Mouse (Mus musculus) ES-E14 (cell line): ENCODE measurements around the gene S100a7a. TPM values are rescaled to one million over a fixed set of nuclear protein-coding genes. Genes with fewer than 3 reads are reported as not detected.

ENCODE experiments used
- DNase-seq: peaks from one replicate; pipeline ENCODE4 v3.0.0-alpha.2; 2013; ENCODE audit warnings: low read depth, low spot score
- H3K27ac ChIP-seq: 2 replicates; pipeline ENCODE4 v1.5.1; 2012; ENCODE audit warnings: low read depth, mild to moderate bottlenecking, low read length, moderate library complexity, mixed read lengths; ENCODE audit not compliant: poor library complexity, insufficient read depth, severe bottlenecking
- H3K36me3 ChIP-seq: 2 replicates; pipeline ENCODE4 v1.6.1; 2012; ENCODE audit warnings: mild to moderate bottlenecking, low read length, moderate library complexity, mixed read lengths; ENCODE audit not compliant: control insufficient read depth, poor library complexity, insufficient read depth, severe bottlenecking
- H3K4me1 ChIP-seq, 2 experiments: fragments of 150-350 bp in 1 of 2; sonication (generic) in 1 of 2; 2 replicates each; pipeline ENCODE4 v1.6.1; 2012; ENCODE audit warnings: low read length in 2 of 2, mild to moderate bottlenecking in 1 of 2, mixed read lengths in 1 of 2; ENCODE audit not compliant: control insufficient read depth in 2 of 2, insufficient read depth in 2 of 2, poor library complexity in 1 of 2
- H3K4me3 ChIP-seq, 2 experiments: fragments of 150-350 bp in 1 of 2; sonication (generic) in 1 of 2; 2 replicates each; pipeline ENCODE4 v1.5.1; 2012; ENCODE audit warnings: low read length in 2 of 2, low read depth in 1 of 2, mild to moderate bottlenecking in 1 of 2, mixed read lengths in 1 of 2; ENCODE audit not compliant: insufficient read depth in 1 of 2, poor library complexity in 1 of 2, severe bottlenecking in 1 of 2
- H3K9ac ChIP-seq: 2 replicates; pipeline ENCODE4 v1.6.1; 2012; ENCODE audit warnings: low read depth, mild to moderate bottlenecking, low read length, mixed read lengths; ENCODE audit not compliant: poor library complexity, insufficient read depth, severe bottlenecking
- H3K9me3 ChIP-seq: fragments of 150-350 bp; sonication (generic); 2 replicates; pipeline ENCODE4 v1.6.1; 2012; ENCODE audit warnings: low read depth, mild to moderate bottlenecking, low read length; ENCODE audit not compliant: control insufficient read depth, insufficient read depth
- CHD2 ChIP-seq: IDR thresholded peaks from 2 replicates; pipeline ENCODE4 v1.6.1; 2014; ENCODE audit warnings: mild to moderate bottlenecking, low read depth, low read length, inconsistent platforms
- HCFC1 ChIP-seq: IDR thresholded peaks from 2 replicates; pipeline ENCODE4 v1.6.1; 2012; ENCODE audit warnings: low read length, inconsistent platforms, borderline replicate concordance; ENCODE audit not compliant: insufficient read depth
- MAFK ChIP-seq: IDR thresholded peaks from 2 replicates; pipeline ENCODE4 v1.6.1; 2014; ENCODE audit warnings: mild to moderate bottlenecking, low read depth, low read length, inconsistent platforms; ENCODE audit not compliant: insufficient read depth
- ZC3H11A ChIP-seq: IDR thresholded peaks from 2 replicates; pipeline ENCODE4 v1.6.1; 2012; ENCODE audit warnings: low read depth, mild to moderate bottlenecking, inconsistent platforms, low read length, borderline replicate concordance
- ZNF384 ChIP-seq: IDR thresholded peaks from 2 replicates; pipeline ENCODE4 v1.6.1; 2012; ENCODE audit warnings: low read depth, low read length, inconsistent platforms
- in situ Hi-C, 2 experiments: fragments of 600-800 bp; cut with MboI; formaldehyde crosslinking; loops; one replicate each; pipeline ENCODE4 v1.15.1; 2025; ENCODE audit warnings: low sequenced_read_pairs in 2 of 2, inconsistent platforms in 1 of 2; ENCODE audit not compliant: unreplicated experiment in 2 of 2
- total RNA-seq: library from RNA; depleted of rRNA; stranded (reverse); fragments of 300-350 nt; gene quantifications from 2 replicates; pipeline ENCODE4 v1.2.3, GENCODE M21; 2012

S100a7a gene
- total RNA-seq, 1 experiment: 1.1 TPM

DNA sequence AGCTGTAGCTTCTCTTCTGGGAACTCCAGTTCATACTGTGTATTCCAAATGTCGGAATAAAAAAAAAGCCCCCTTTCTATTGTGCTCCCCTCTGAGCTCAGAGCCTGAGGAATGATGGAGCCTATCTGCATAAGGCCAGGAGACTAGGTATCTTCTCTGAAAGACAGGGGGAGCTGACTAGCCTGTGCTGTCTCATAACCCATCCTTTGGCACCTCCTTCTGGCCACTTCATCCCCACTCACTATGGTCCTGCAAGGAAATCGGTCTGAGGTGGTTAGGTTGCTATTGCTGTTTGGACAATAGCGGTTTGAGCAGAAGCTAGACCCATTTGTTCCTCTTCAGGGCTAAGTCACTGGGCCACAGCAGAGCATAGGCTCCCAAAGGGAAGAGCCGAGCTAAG is 26.0 kb upstream of the S100a7a start:
- TF ChIP-seq ZNF384 (no peak), ZC3H11A (no peak), CHD2 (no peak), MAFK (no peak), HCFC1 (no peak)
- in situ Hi-C loops: no loop called here
- no peak overlapping the region for H3K9ac ChIP-seq
- H3K4me1 ChIP-seq: no peaks in the 10 kb centered on the region
- H3K27ac ChIP-seq: no peak overlapping the region
- H3K36me3 ChIP-seq: no peaks in the 10 kb centered on the region
- no peak overlapping the region for H3K4me3 ChIP-seq
- no peaks in the 10 kb centered on the region for H3K9me3 ChIP-seq
- no peak for DNase-seq

DNA sequence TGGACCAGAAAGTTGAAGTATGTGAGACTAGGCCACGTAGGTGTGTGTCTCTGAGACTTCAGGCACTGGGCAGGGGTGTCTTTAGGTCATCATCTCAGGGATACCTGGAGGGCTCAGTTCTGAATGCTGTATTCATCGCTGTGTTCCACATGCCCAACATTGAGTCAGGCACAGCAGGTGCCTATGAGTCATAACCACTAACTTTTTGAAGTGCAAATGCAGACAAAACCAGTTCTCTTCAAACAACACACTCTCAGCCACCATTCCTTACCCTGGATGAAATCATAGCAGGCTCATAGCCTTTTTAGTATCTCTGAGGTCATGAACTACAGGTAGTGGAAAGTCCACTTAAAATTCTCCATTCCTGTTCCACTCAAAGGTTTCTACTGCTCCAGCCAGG is 24.5 kb upstream of the S100a7a start:
- Histone ChIP-seq H3K27ac (no peak overlapping the region), H3K9me3 (no peaks in the 10 kb centered on the region), H3K4me1 (no peaks in the 10 kb centered on the region), H3K4me3 (no peak overlapping the region), H3K36me3 (no peaks in the 10 kb centered on the region), H3K9ac (no peak overlapping the region)
- TF ChIP-seq ZNF384: no peak
- no peak for TF ChIP-seq ZC3H11A
- TF ChIP-seq CHD2: no peak
- no peak for TF ChIP-seq MAFK
- no peak for TF ChIP-seq HCFC1
- in situ Hi-C loops: no loop called here
- no peak for DNase-seq

- in situ Hi-C loops: no loop called here
- H3K9ac ChIP-seq: no peak overlapping the region
- no peaks in the 10 kb centered on the region for H3K36me3 ChIP-seq
- H3K4me3 ChIP-seq: no peak overlapping the region
- H3K27ac ChIP-seq: no peak overlapping the region
- TF ChIP-seq HCFC1: no peak
- TF ChIP-seq MAFK: no peak
- TF ChIP-seq CHD2: no peak
- TF ChIP-seq ZNF384: no peak
- TF ChIP-seq ZC3H11A: no peak
- no peaks in the 10 kb centered on the region for H3K9me3 ChIP-seq
- DNase-seq: no peak
- H3K4me1 ChIP-seq: no peaks in the 10 kb centered on the region
These were observed 21.8 kb upstream of the S100a7a start for GRCm38 (mm10) chr3:90631984-90632383.

- TF ChIP-seq ZNF384 (no peak), ZC3H11A (no peak), CHD2 (no peak), HCFC1 (no peak), MAFK (no peak)
- DNase-seq: no peak
- Histone ChIP-seq H3K27ac (no peak overlapping the region), H3K36me3 (no peaks in the 10 kb centered on the region), H3K4me1 (no peaks in the 10 kb centered on the region), H3K4me3 (no peak overlapping the region), H3K9ac (no peak overlapping the region), H3K9me3 (no peaks in the 10 kb centered on the region)
- in situ Hi-C loops: no loop called here
These were observed 15.1 kb upstream of the S100a7a start for GRCm38 (mm10) chr3:90638511-90639275.
